ENCODE assay signal across 8 mouse cellular contexts in genomic region chr8:121898401-121898931, GRCm38 (mm10). TPM values are rescaled to one million over a fixed set of nuclear protein-coding genes. Genes with fewer than 3 reads are reported as not detected.
DNase-seq lines count a peak whose midpoint lies in the region; ATAC-seq and TF ChIP-seq lines count a peak whose summit lies in the region.

No protein-coding gene starts in this region.

- ATAC-seq in activated CD4-positive, CD25-positive, alpha-beta regulatory T cell, adult 4 months = peak; percentile 70
- peak; percentile 94 for ATAC-seq in common myeloid progenitor, adult 5-6 weeks (replicated peaks; ENCODE audit: low read depth, poor library complexity, severe bottlenecking)
- ATAC-seq in hindbrain, embryonic 16.5 days = peak; percentile 75

- peak overlapping the region; percentile 41 for H3K9ac ChIP-seq in hindbrain, embryonic 16.5 days (ENCODE audit: low read depth, low read length)

- H3K36me3 ChIP-seq in hindbrain, embryonic 16.5 days (ENCODE audit: control insufficient read depth, insufficient read depth, low read length) = no peaks in the 10 kb centered on the region

- H3K4me2 ChIP-seq in hindbrain, embryonic 16.5 days (ENCODE audit: low read length) = peak overlapping the region; percentile 36

- no peaks in the 10 kb centered on the region for H3K9me3 ChIP-seq in hindbrain, embryonic 16.5 days (ENCODE audit: control insufficient read depth, low read length)

- H3K27ac ChIP-seq in gastrocnemius, adult 2 months = peak overlapping the region; percentile 75
- peak overlapping the region; percentile 57 for H3K27ac ChIP-seq in hindbrain, embryonic 16.5 days (ENCODE audit: low read depth, low read length)

- WGBS in hindbrain, embryonic 16.5 days = 8% methylated on average over 4 of the region's 4 CpGs

- H3K4me1 ChIP-seq in hindbrain, embryonic 16.5 days (ENCODE audit: control insufficient read depth, insufficient read depth, low read depth, low read length) = peaks cover 34% of the 10 kb centered on the region

- H3K4me3 ChIP-seq in gastrocnemius, adult 2 months = peak overlapping the region; percentile 42
- no peak overlapping the region for H3K4me3 ChIP-seq in hindbrain, embryonic 16.5 days (ENCODE audit: low read length)

- TF ChIP-seq CTCF in gastrocnemius, adult 2 months (IDR thresholded peaks at IDR 0.05) = peak; percentile 18; the same call in 1 of the 2 replicates

- peak; percentile 89 for DNase-seq in gastrocnemius, adult 2 months
- DNase-seq in left cerebral cortex, adult 18-20 months (ENCODE audit: low spot score in 2 of 2) = peak; percentile 72 to 82
- DNase-seq in lung, postnatal 4 days = peak; percentile 85 to 91
- DNase-seq in right cerebral cortex, postnatal 14 days = peak; percentile 62
- no peak for DNase-seq in B cell, adult 2 months

- intact Hi-C loops in gastrocnemius, adult 2 months (cut with DNase I) = no loop called here

- H3K27me3 ChIP-seq in hindbrain, embryonic 16.5 days (replicated peaks; ENCODE audit: control insufficient read depth, insufficient read depth, low read length) = no peaks in the 10 kb centered on the region

RNA-seq across cellular contexts. Expression of gene Slc7a5, which starts 9.0 kb away (rescaled TPM):
- 1 to 10 TPM; 4.7 to 6.6 TPM for polyA plus RNA-seq in activated CD4-positive, CD25-positive, alpha-beta regulatory T cell, adult 4 months (2017; shearing (Covaris generic))
- total RNA-seq in common myeloid progenitor, adult 5-6 weeks (2017) = 27.6 and 44.5 TPM in 2 replicates
- total RNA-seq in gastrocnemius, adult 2 months (2021) = 1 to 10 TPM; 1.0 to 1.3 TPM
- polyA plus RNA-seq in hindbrain, embryonic 16.5 days (2015; fragmentation: Nextera tagmentation; extraction: Ambion mirVana) = 44.9 and 57.8 TPM in 2 replicates
- 10 to 100 TPM; 53.0 to 54.4 TPM for total RNA-seq in left cerebral cortex, adult 18-20 months (2021)

RNA-seq across cellular contexts. Expression of gene Car5a, which starts 46.2 kb away (rescaled TPM):
- polyA plus RNA-seq in activated CD4-positive, CD25-positive, alpha-beta regulatory T cell, adult 4 months (2017; shearing (Covaris generic)) = under 1 TPM in 1 of 2 experiments, not detected in 1; 0.40 TPM
- not detected in 2 replicates for total RNA-seq in common myeloid progenitor, adult 5-6 weeks (2017)
- not detected for total RNA-seq in gastrocnemius, adult 2 months (2021)
- polyA plus RNA-seq in hindbrain, embryonic 16.5 days (2015; fragmentation: Nextera tagmentation; extraction: Ambion mirVana) = 0.25 and 0.40 TPM in 2 replicates
- under 1 TPM; 0.33 to 0.35 TPM for total RNA-seq in left cerebral cortex, adult 18-20 months (2021)

RNA-seq across cellular contexts. Expression of gene Banp, which starts 51.1 kb away (rescaled TPM):
- 10 to 100 TPM; 24.3 to 30.2 TPM for polyA plus RNA-seq in activated CD4-positive, CD25-positive, alpha-beta regulatory T cell, adult 4 months (2017; shearing (Covaris generic))
- 13.4 and 25.0 TPM in 2 replicates for total RNA-seq in common myeloid progenitor, adult 5-6 weeks (2017)
- total RNA-seq in gastrocnemius, adult 2 months (2021) = 10 to 100 TPM in 1 of 2 experiments, 1 to 10 TPM in 1; 8.8 to 18.7 TPM
- 49.9 and 54.9 TPM in 2 replicates for polyA plus RNA-seq in hindbrain, embryonic 16.5 days (2015; fragmentation: Nextera tagmentation; extraction: Ambion mirVana)
- 10 to 100 TPM; 44.5 to 52.3 TPM for total RNA-seq in left cerebral cortex, adult 18-20 months (2021)

Comparison
In these comparisons a context has a peak if more than half of its experiments do, and no peak if none do; other contexts are left out.
1. DNase-seq: peak in gastrocnemius, adult 2 months (single experiment), left cerebral cortex, adult 18-20 months (2 of 2), lung, postnatal 4 days (2 of 2) and right cerebral cortex, postnatal 14 days (single experiment); none in B cell, adult 2 months (0 of 2).
2. RNA of gene Slc7a5, which starts 9.0 kb away (total RNA-seq): 53.0 to 54.4 TPM in left cerebral cortex, adult 18-20 months and 27.6 to 44.5 TPM in common myeloid progenitor, adult 5-6 weeks; 1.0 to 1.3 TPM in gastrocnemius, adult 2 months; every median in the first group is over 10 times any median in the second.
3. Peak in every context shown above with its lines, with median percentiles within 50 percentile points of each other: ATAC-seq.